Mouse (Mus musculus) kidney, postnatal 0 days (tissue): Measurements from ENCODE around the gene Rab8b. TPM values are rescaled to one million over a fixed set of nuclear protein-coding genes. Genes with fewer than 3 reads are reported as not detected.

Source experiments
- ATAC-seq: fragments of 200-750 bp; cut with Nextera tagmentation; replicated peaks from 2 replicates; pipeline ENCODE4 v1.8.0; 2017; ENCODE audit warnings: low read depth, moderate number of reproducible peaks, moderate TSS enrichment, moderate library complexity; ENCODE audit not compliant: low FRiP score
- DNase-seq: peaks from one replicate; pipeline ENCODE4 v3.0.0-alpha.2; 2016; ENCODE audit warnings: low spot score
- H3K27ac ChIP-seq: fragments of 300-500 bp; sonication (generic); 2 replicates; pipeline ENCODE4 v1.5.1; 2014; ENCODE audit warnings: mild to moderate bottlenecking
- H3K27me3 ChIP-seq: fragments of 300-500 bp; sonication (generic); 2 replicates; pipeline ENCODE4 v1.6.1; 2014; ENCODE audit warnings: low read length, mixed read lengths; ENCODE audit not compliant: insufficient read depth
- H3K36me3 ChIP-seq: fragments of 300-500 bp; sonication (generic); 2 replicates; pipeline ENCODE4 v1.6.1; 2014; ENCODE audit warnings: low read length, mixed read lengths; ENCODE audit not compliant: insufficient read depth
- H3K4me1 ChIP-seq: fragments of 300-500 bp; sonication (generic); replicated peaks from 2 replicates; pipeline ENCODE4 v1.6.1; 2014; ENCODE audit warnings: antibody characterized with exemption, low read length, mixed read lengths; ENCODE audit not compliant: insufficient read depth
- H3K4me2 ChIP-seq: fragments of 300-500 bp; sonication (generic); 2 replicates; pipeline ENCODE4 v1.6.1; 2014; ENCODE audit warnings: mild to moderate bottlenecking, low read length, moderate library complexity, mixed read lengths
- H3K4me3 ChIP-seq: fragments of 300-500 bp; sonication (generic); replicated peaks from 2 replicates; pipeline ENCODE4 v1.5.1; 2014; ENCODE audit warnings: low read depth, low read length
- H3K9ac ChIP-seq: fragments of 300-500 bp; sonication (generic); 2 replicates; pipeline ENCODE4 v1.6.1; 2014; ENCODE audit warnings: low read depth, low read length
- H3K9me3 ChIP-seq: fragments of 300-500 bp; sonication (generic); replicated peaks from 2 replicates; pipeline ENCODE4 v1.6.1; 2016; ENCODE audit warnings: low read length, inconsistent platforms, mixed read lengths
- CTCF ChIP-seq: IDR thresholded peaks from 2 replicates; pipeline ENCODE4 v1.5.1; 2016; ENCODE audit warnings: antibody characterized with exemption, low read depth, mild to moderate bottlenecking, moderate library complexity
- WGBS: fragments of 180-500 bp; shearing (Covaris S2); extraction: QIAGEN DNeasy Blood & Tissue Kit; methylation state at CpG from one replicate; pipeline ENCODE4 v1.1.7; 2014; 5-methylcytosine and 5-hydroxymethylcytosine counted together
- polyA plus RNA-seq: library from polyadenylated mRNA; unstranded; fragments of >200 nt; fragmentation: Nextera tagmentation; extraction: Ambion mirVana; gene quantifications from 2 replicates; pipeline ENCODE4 v1.2.1, GENCODE M21; 2015

The Rab8b gene
- polyA plus RNA-seq, 1 experiment from 2014 or later, result 9.3 TPM

GRCm38 (mm10) chr9:66795464-66796324 lies 123.8 kb downstream of the Rab8b start, which contains the start of gene Aph1b:
TSS of gene Aph1b (minus strand) at chr9:66795490.
- Histone ChIP-seq H3K9ac (peak within 1 kb of the TSS; percentile 65), H3K27me3 (no peaks in the 10 kb centered on the region), H3K4me2 (peak within 1 kb of the TSS; percentile 80), H3K9me3 (no peaks in the 10 kb centered on the region), H3K4me1 (no peaks in the 10 kb centered on the region), H3K4me3 (peak within 1 kb of the TSS; percentile 59), H3K27ac (peak within 1 kb of the TSS; percentile 90), H3K36me3 (no peaks in the 10 kb centered on the region)
- under 1% methylated on average over 42 of the region's 42 CpGs for WGBS
- peak; percentile 99 for DNase-seq
- no peak for TF ChIP-seq CTCF
- peak; percentile 97 for ATAC-seq

DNA sequence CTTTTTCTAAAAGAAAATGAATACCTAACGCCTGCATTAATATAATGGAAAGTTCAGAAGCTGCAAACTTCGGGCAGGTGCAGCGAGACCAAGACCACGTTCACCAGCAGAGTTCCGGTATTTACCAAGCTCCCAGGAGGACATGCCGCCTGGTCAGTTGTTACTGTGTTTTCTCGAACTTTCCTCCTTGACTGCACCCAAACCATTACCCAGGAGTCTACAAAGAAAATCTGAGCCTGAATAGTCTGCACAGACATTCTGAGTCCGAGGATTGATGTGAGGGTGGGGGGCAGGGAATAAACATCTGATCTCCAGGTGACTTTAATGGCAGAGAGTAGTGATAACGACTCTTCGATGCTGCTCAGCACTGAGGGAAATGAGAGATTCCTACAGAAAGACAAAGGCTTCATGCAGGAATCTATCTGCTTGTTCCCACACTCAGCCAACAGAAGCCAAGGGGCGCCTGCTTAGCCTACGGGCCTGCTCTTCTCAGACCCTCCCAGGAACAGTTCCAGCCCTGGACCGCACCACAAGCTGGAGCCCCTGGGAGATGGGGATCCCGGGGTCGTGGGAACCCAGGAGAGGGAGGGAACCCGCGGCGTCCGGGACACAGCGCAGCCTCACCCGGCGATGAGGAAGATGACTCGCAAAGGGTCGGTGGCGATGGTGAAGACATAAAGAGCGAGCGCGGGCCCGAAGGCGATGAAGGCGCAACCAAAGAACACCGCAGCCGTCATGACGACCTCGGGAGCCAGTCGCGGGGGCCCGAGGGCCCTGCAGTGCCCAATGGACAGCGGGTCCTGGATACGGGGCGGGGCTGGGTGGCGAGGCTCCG lies 124.6 kb downstream of the Rab8b start:
- DNase-seq (no peak), ATAC-seq (peak; percentile 11)
- Histone ChIP-seq H3K27ac (peak overlapping the region; percentile 90), H3K4me1 (no peaks in the 10 kb centered on the region), H3K36me3 (0 out of 2 replicates have a peak, but pooled peaks cover 2% of the 10 kb centered on the region), H3K9ac (peak overlapping the region; percentile 65), H3K27me3 (no peaks in the 10 kb centered on the region), H3K9me3 (no peaks in the 10 kb centered on the region), H3K4me2 (peak overlapping the region; percentile 80), H3K4me3 (peak overlapping the region; percentile 59)
- TF ChIP-seq CTCF, result no peak
- WGBS, result 1% methylated on average over 43 of the region's 43 CpGs

Other genes starting within 250 kb of the Rab8b start
- 52.5 and 60.2 TPM in 2 replicates for gene Car12, start 206.0 kb downstream of the Rab8b start, polyA plus RNA-seq
- gene Aph1b, start 124.2 kb downstream of the Rab8b start, polyA plus RNA-seq, result 10.9 and 11.7 TPM in 2 replicates
- 0.29 and 0.40 TPM in 2 replicates for gene Gm10647, start 122.6 kb downstream of the Rab8b start, polyA plus RNA-seq
- 23.1 and 25.6 TPM in 2 replicates for gene Aph1c, start 85.0 kb downstream of the Rab8b start, polyA plus RNA-seq
- gene Rps27l, start 26.4 kb upstream of the Rab8b start, polyA plus RNA-seq, result 811 and 895 TPM in 2 replicates
- gene Lactb, start 55.8 kb upstream of the Rab8b start, polyA plus RNA-seq, result 29.2 and 33.6 TPM in 2 replicates
- gene Tpm1, start 129.7 kb upstream of the Rab8b start, polyA plus RNA-seq, result 577 and 637 TPM in 2 replicates